Mouse (Mus musculus): ENCODE data around the gene Pacsin2. TPM values are rescaled to one million over a fixed set of nuclear protein-coding genes. Genes with fewer than 3 reads are reported as not detected.

Gene Pacsin2
- polyA plus RNA-seq, 1 experiment: 108 TPM

DNA sequence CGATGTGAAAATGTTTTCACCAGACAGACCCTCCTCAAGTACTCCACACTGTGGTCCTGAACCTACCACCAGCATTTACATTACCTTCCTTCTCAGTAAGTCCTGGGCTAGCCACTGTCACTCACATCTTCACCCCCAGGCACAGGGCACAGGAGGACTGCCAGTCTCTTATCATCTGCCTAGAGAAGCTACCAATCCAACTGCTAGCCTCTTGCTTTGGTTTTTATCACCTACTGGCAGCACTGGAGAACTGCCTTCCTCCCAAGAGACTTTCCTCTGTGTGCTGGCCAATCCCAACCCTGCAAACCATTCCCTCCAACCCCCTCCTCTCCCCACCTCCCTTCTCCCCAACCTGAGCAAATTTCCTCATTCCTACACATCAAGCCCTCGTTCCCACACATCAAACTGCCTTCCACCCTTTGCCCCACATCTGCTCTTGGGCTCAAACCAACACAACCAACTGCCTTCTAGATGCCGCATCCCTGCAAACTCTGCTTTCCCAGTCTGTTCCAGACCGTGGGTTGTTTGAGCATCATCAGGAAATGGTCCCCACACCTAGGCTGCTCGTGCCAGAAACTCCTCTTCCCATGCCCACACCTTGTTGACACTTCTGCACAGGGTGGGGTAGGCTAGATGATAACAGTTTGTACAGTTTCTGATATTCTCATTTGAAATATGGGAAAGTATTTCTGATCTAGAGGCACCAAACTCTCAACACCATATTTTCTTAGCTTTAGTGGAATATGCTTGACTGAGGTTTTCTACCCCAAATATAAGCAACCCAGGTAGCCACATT is 40.6 kb downstream of the Pacsin2 start:
- Histone ChIP-seq H3K4me1 (ENCODE audit: control insufficient read depth, insufficient read depth, low read length) (no peaks in the 10 kb centered on the region), H3K27me3 (ENCODE audit: control insufficient read depth, insufficient read depth, low read length) (no peaks in the 10 kb centered on the region), H3K4me3 (ENCODE audit: control insufficient read depth, low read depth, low read length) (no peak overlapping the region), H3K36me3 (ENCODE audit: control insufficient read depth, insufficient read depth, low read length) (no peaks in the 10 kb centered on the region), H3K27ac (ENCODE audit: control insufficient read depth, insufficient read depth, low read depth, low read length) (no peak overlapping the region)
- TF ChIP-seq POLR2A (IDR thresholded peaks at IDR 0.05; ENCODE audit: control insufficient read depth, low read depth, low read length) (no peak), CTCF (IDR thresholded peaks at IDR 0.05; ENCODE audit: control insufficient read depth, insufficient read depth, insufficient replicate concordance, low read depth, low read length) (no peak)

- H3K4me3 ChIP-seq (ENCODE audit: control insufficient read depth, low read depth, low read length): no peak overlapping the region
- H3K4me1 ChIP-seq (ENCODE audit: control insufficient read depth, insufficient read depth, low read length): no peaks in the 10 kb centered on the region; the same call in 1 of the 2 replicates
- no peaks in the 10 kb centered on the region for H3K36me3 ChIP-seq (ENCODE audit: control insufficient read depth, insufficient read depth, low read length)
- no peak overlapping the region for H3K27ac ChIP-seq (ENCODE audit: control insufficient read depth, insufficient read depth, low read depth, low read length)
- no peaks in the 10 kb centered on the region for H3K27me3 ChIP-seq (ENCODE audit: control insufficient read depth, insufficient read depth, low read length)
- no peak for TF ChIP-seq POLR2A (IDR thresholded peaks at IDR 0.05; ENCODE audit: control insufficient read depth, low read depth, low read length)
- TF ChIP-seq CTCF (IDR thresholded peaks at IDR 0.05; ENCODE audit: control insufficient read depth, insufficient read depth, insufficient replicate concordance, low read depth, low read length): no peak
Observed at GRCm38 (mm10) chr15:83422299-83422981, 42.0 kb downstream of the Pacsin2 start.

GRCm38 (mm10) chr15:83419562-83419961 is 44.8 kb downstream of the Pacsin2 start:
- TF ChIP-seq POLR2A (IDR thresholded peaks at IDR 0.05; ENCODE audit: control insufficient read depth, low read depth, low read length) (no peak), CTCF (IDR thresholded peaks at IDR 0.05; ENCODE audit: control insufficient read depth, insufficient read depth, insufficient replicate concordance, low read depth, low read length) (no peak)
- H3K4me3 ChIP-seq (ENCODE audit: control insufficient read depth, low read depth, low read length): no peak overlapping the region

GRCm38 (mm10) chr15:83418685-83419084 is 45.7 kb downstream of the Pacsin2 start:
- Histone ChIP-seq H3K36me3 (ENCODE audit: control insufficient read depth, insufficient read depth, low read length) (no peaks in the 10 kb centered on the region), H3K27me3 (ENCODE audit: control insufficient read depth, insufficient read depth, low read length) (no peaks in the 10 kb centered on the region), H3K4me3 (ENCODE audit: control insufficient read depth, low read depth, low read length) (no peak overlapping the region), H3K4me1 (ENCODE audit: control insufficient read depth, insufficient read depth, low read length) (no peaks in the 10 kb centered on the region; the same call in 1 of the 2 replicates), H3K27ac (ENCODE audit: control insufficient read depth, insufficient read depth, low read depth, low read length) (no peak overlapping the region)
- TF ChIP-seq POLR2A (IDR thresholded peaks at IDR 0.05; ENCODE audit: control insufficient read depth, low read depth, low read length): no peak
- TF ChIP-seq CTCF (IDR thresholded peaks at IDR 0.05; ENCODE audit: control insufficient read depth, insufficient read depth, insufficient replicate concordance, low read depth, low read length): no peak

More at GRCm38 (mm10) chr15:83419562-83419961, 44.8 kb downstream of the Pacsin2 start:
- Histone ChIP-seq H3K27ac (ENCODE audit: control insufficient read depth, insufficient read depth, low read depth, low read length) (no peak overlapping the region), H3K4me1 (ENCODE audit: control insufficient read depth, insufficient read depth, low read length) (no peaks in the 10 kb centered on the region; the same call in 1 of the 2 replicates), H3K36me3 (ENCODE audit: control insufficient read depth, insufficient read depth, low read length) (no peaks in the 10 kb centered on the region), H3K27me3 (ENCODE audit: control insufficient read depth, insufficient read depth, low read length) (no peaks in the 10 kb centered on the region)

- Histone ChIP-seq H3K27ac (ENCODE audit: control insufficient read depth, insufficient read depth, low read depth, low read length) (no peak overlapping the region), H3K4me1 (ENCODE audit: control insufficient read depth, insufficient read depth, low read length) (no peaks in the 10 kb centered on the region; the same call in 1 of the 2 replicates), H3K36me3 (ENCODE audit: control insufficient read depth, insufficient read depth, low read length) (no peaks in the 10 kb centered on the region), H3K27me3 (ENCODE audit: control insufficient read depth, insufficient read depth, low read length) (no peaks in the 10 kb centered on the region), H3K4me3 (ENCODE audit: control insufficient read depth, low read depth, low read length) (no peak overlapping the region)
- TF ChIP-seq POLR2A (IDR thresholded peaks at IDR 0.05; ENCODE audit: control insufficient read depth, low read depth, low read length) (no peak), CTCF (IDR thresholded peaks at IDR 0.05; ENCODE audit: control insufficient read depth, insufficient read depth, insufficient replicate concordance, low read depth, low read length) (no peak)
Observed at GRCm38 (mm10) chr15:83417916-83418315, 46.5 kb downstream of the Pacsin2 start.

GRCm38 (mm10) chr15:83417407-83417806 is 47.0 kb downstream of the Pacsin2 start:
- no peaks in the 10 kb centered on the region for H3K27me3 ChIP-seq (ENCODE audit: control insufficient read depth, insufficient read depth, low read length)
- TF ChIP-seq POLR2A (IDR thresholded peaks at IDR 0.05; ENCODE audit: control insufficient read depth, low read depth, low read length): no peak
- no peak for TF ChIP-seq CTCF (IDR thresholded peaks at IDR 0.05; ENCODE audit: control insufficient read depth, insufficient read depth, insufficient replicate concordance, low read depth, low read length)
- H3K36me3 ChIP-seq (ENCODE audit: control insufficient read depth, insufficient read depth, low read length): no peaks in the 10 kb centered on the region
- no peaks in the 10 kb centered on the region; the same call in 1 of the 2 replicates for H3K4me1 ChIP-seq (ENCODE audit: control insufficient read depth, insufficient read depth, low read length)
- H3K27ac ChIP-seq (ENCODE audit: control insufficient read depth, insufficient read depth, low read depth, low read length): no peak overlapping the region
- H3K4me3 ChIP-seq (ENCODE audit: control insufficient read depth, low read depth, low read length): no peak overlapping the region

DNA sequence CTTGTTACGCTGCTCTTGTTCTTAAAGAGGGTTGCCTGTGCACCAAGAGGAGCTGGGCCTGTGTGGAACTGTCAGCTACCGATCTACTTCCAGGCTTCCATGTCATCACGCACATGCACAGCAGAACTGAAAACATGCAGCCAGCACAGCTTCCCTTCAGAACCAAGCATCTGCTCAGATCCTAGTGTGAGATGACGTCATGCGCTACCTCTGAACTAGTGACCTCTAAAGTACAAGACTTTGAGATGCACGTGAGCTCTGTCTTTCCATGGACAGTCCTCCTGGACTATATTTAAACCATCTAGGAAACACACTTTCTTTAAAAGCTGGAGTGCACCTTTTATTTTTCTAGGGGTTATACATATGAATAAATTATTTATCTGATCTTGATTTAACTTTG is 49.0 kb downstream of the Pacsin2 start:
- Histone ChIP-seq H3K27me3 (ENCODE audit: control insufficient read depth, insufficient read depth, low read length) (no peaks in the 10 kb centered on the region), H3K27ac (ENCODE audit: control insufficient read depth, insufficient read depth, low read depth, low read length) (no peak overlapping the region), H3K4me3 (ENCODE audit: control insufficient read depth, low read depth, low read length) (no peak overlapping the region), H3K36me3 (ENCODE audit: control insufficient read depth, insufficient read depth, low read length) (no peaks in the 10 kb centered on the region), H3K4me1 (ENCODE audit: control insufficient read depth, insufficient read depth, low read length) (no peaks in the 10 kb centered on the region; the same call in 1 of the 2 replicates)
- no peak for TF ChIP-seq CTCF (IDR thresholded peaks at IDR 0.05; ENCODE audit: control insufficient read depth, insufficient read depth, insufficient replicate concordance, low read depth, low read length)
- no peak for TF ChIP-seq POLR2A (IDR thresholded peaks at IDR 0.05; ENCODE audit: control insufficient read depth, low read depth, low read length)
